Mouse (Mus musculus) c-Kit-positive CD71-negative TER-119-negative erythroid progenitor cells, embryonic 14.5 days (primary cell): ENCODE measurements around the gene Nav2.

ENCODE experiments used
- DNase-seq: peaks from one replicate; pipeline ENCODE4 v3.0.0-alpha.2; 2013; ENCODE audit warnings: low read depth

Nav2 gene

GRCm38 (mm10) chr7:49398020-49398516 lies 489.6 kb downstream of the Nav2 start:
- no peak for DNase-seq

GRCm38 (mm10) chr7:49399314-49399713 lies 490.8 kb downstream of the Nav2 start:
- peak; percentile 52 for DNase-seq

- DNase-seq: no peak
These were observed 491.9 kb downstream of the Nav2 start for GRCm38 (mm10) chr7:49400463-49400862.

GRCm38 (mm10) chr7:49402526-49402925 lies 494.0 kb downstream of the Nav2 start:
- no peak for DNase-seq

GRCm38 (mm10) chr7:49407688-49408087 lies 499.2 kb downstream of the Nav2 start:
- DNase-seq: no peak

- no peak for DNase-seq
These were observed 500.1 kb downstream of the Nav2 start for GRCm38 (mm10) chr7:49408625-49409024.

- DNase-seq: no peak
These were observed 500.7 kb downstream of the Nav2 start for GRCm38 (mm10) chr7:49409265-49409664.

GRCm38 (mm10) chr7:49410188-49410587 lies 501.7 kb downstream of the Nav2 start:
- no peak for DNase-seq

GRCm38 (mm10) chr7:49410892-49411291 lies 502.4 kb downstream of the Nav2 start:
- no peak for DNase-seq

- no peak for DNase-seq
These were observed 503.3 kb downstream of the Nav2 start for GRCm38 (mm10) chr7:49411803-49412202.

- DNase-seq: no peak
These were observed 506.6 kb downstream of the Nav2 start for GRCm38 (mm10) chr7:49415131-49415530.

- DNase-seq: no peak
These were observed 507.2 kb downstream of the Nav2 start for GRCm38 (mm10) chr7:49415716-49416115.

- DNase-seq: no peak
These were observed 510.3 kb downstream of the Nav2 start for GRCm38 (mm10) chr7:49418841-49419240.

GRCm38 (mm10) chr7:49420139-49420802 lies 511.8 kb downstream of the Nav2 start:
- no peak for DNase-seq

GRCm38 (mm10) chr7:49421261-49421660 lies 512.7 kb downstream of the Nav2 start:
- DNase-seq: no peak

- DNase-seq: no peak
These were observed 515.4 kb downstream of the Nav2 start for GRCm38 (mm10) chr7:49423943-49424342.

- DNase-seq: peak; percentile 22
These were observed 517.5 kb downstream of the Nav2 start for GRCm38 (mm10) chr7:49426060-49426459.

GRCm38 (mm10) chr7:49427843-49428242 lies 519.3 kb downstream of the Nav2 start:
- DNase-seq: no peak

- no peak for DNase-seq
These were observed 520.4 kb downstream of the Nav2 start for GRCm38 (mm10) chr7:49428947-49429346.

- no peak for DNase-seq
These were observed 522.3 kb downstream of the Nav2 start for GRCm38 (mm10) chr7:49430808-49431207.

GRCm38 (mm10) chr7:49433945-49434344 lies 525.4 kb downstream of the Nav2 start:
- no peak for DNase-seq

- no peak for DNase-seq
These were observed 528.0 kb downstream of the Nav2 start for GRCm38 (mm10) chr7:49436492-49436891.

GRCm38 (mm10) chr7:49437901-49438300 lies 529.4 kb downstream of the Nav2 start:
- DNase-seq: no peak

GRCm38 (mm10) chr7:49439136-49439535 lies 530.6 kb downstream of the Nav2 start:
- DNase-seq: no peak
